12 mouse cellular contexts compared by ENCODE assay signal in genomic region chr14:76292211-76292610, GRCm38 (mm10).
"Had no signal": no experiment of that assay in that cellular context is flagged by ENCODE, and none has a peak within 500 bp of the region (broad histone marks: within the 10 kb centered on the region; RNA-seq: fewer than 3 reads in every experiment).

No protein-coding gene starts in this region.

- H3K4me2 ChIP-seq: limb, embryonic 13.5 days; midbrain, embryonic 13.5 days; stomach, embryonic 15.5 days had no signal

- H3K9me3 ChIP-seq: limb, embryonic 13.5 days; midbrain, embryonic 13.5 days; stomach, embryonic 15.5 days had no signal

- H3K27me3 ChIP-seq: limb, embryonic 13.5 days; midbrain, embryonic 13.5 days; stomach, embryonic 15.5 days had no signal

- H3K4me1 ChIP-seq: midbrain, embryonic 13.5 days; stomach, embryonic 15.5 days had no signal

- H3K9ac ChIP-seq: limb, embryonic 13.5 days; liver, embryonic 14.5 days; midbrain, embryonic 13.5 days; stomach, embryonic 15.5 days had no signal

- H3K36me3 ChIP-seq: limb, embryonic 13.5 days; midbrain, embryonic 13.5 days; stomach, embryonic 15.5 days had no signal

- H3K27ac ChIP-seq: layer of hippocampus, adult 2 months; limb, embryonic 13.5 days; liver, embryonic 14.5 days; midbrain, embryonic 13.5 days; stomach, embryonic 15.5 days had no signal

- ATAC-seq: midbrain, embryonic 13.5 days had no signal

- H3K4me3 ChIP-seq: layer of hippocampus, adult 2 months; limb, embryonic 13.5 days; midbrain, embryonic 13.5 days; stomach, embryonic 15.5 days had no signal

- DNase-seq: kidney, adult 9 months; kidney, postnatal 4 days; lung, adult 18-20 months; lung, postnatal 10 days; right cerebral cortex, postnatal 14 days; thymus, adult 2 months; thymus, postnatal 25 days had no signal
